Mouse (Mus musculus) bone marrow, adult 2 months (tissue): ENCODE data around the gene Rpl13a.

ENCODE experiments used
- CTCF ChIP-seq: fragments of 200-500 bp; IDR thresholded peaks from 2 replicates; pipeline ENCODE4 v1.5.1; 2011; ENCODE audit warnings: low read length, control low read depth; ENCODE audit not compliant: control insufficient read depth, insufficient read depth
- POLR2A ChIP-seq: fragments of 200-500 bp; IDR thresholded peaks from 2 replicates; pipeline ENCODE4 v1.6.1; 2011; ENCODE audit warnings: low read depth, mild to moderate bottlenecking, control low read depth, low read length, borderline replicate concordance; ENCODE audit not compliant: control insufficient read depth

- TF ChIP-seq CTCF, result no peak
- no peak for TF ChIP-seq POLR2A
Measured at GRCm38 (mm10) chr7:45151303-45151702, 22.7 kb upstream of the Rpl13a start.
